Mouse (Mus musculus): ENCODE measurements around the gene Sec63. TPM values are rescaled to one million over a fixed set of nuclear protein-coding genes. Genes with fewer than 3 reads are reported as not detected.

Sec63 gene
- polyA plus RNA-seq, 1 experiment from 2014 or later = 26.1 TPM

- Histone ChIP-seq H3K4me2 (replicated peaks) (peak overlapping the region; percentile 83), H3K9ac (peak overlapping the region; percentile 97), H3K4me3 (peak overlapping the region; percentile 93), H3K4me1 (peaks cover 28% of the 10 kb centered on the region), H3K27ac (peak overlapping the region; percentile 94), H3K27me3 (no peaks in the 10 kb centered on the region), H3K9me3 (no peaks in the 10 kb centered on the region), H3K36me3 (peaks cover 2% of the 10 kb centered on the region; the same call in 1 of the 2 replicates)
- WGBS = under 1% methylated on average over 64 of the region's 66 CpGs
- ATAC-seq (ENCODE audit: low FRiP score, low read depth) = peak; percentile 58
Measured at GRCm38 (mm10) chr10:42761901-42762669, 789 bp downstream of the Sec63 start.

- peak overlapping the region; percentile 94 for H3K27ac ChIP-seq
- H3K4me2 ChIP-seq (replicated peaks) = peak overlapping the region; percentile 83
- no peaks in the 10 kb centered on the region for H3K27me3 ChIP-seq
- no peaks in the 10 kb centered on the region for H3K9me3 ChIP-seq
- no peak for ATAC-seq (ENCODE audit: low FRiP score, low read depth)
- peaks cover 28% of the 10 kb centered on the region for H3K4me1 ChIP-seq
- peaks cover 3% of the 10 kb centered on the region; the same call in 1 of the 2 replicates for H3K36me3 ChIP-seq
- H3K4me3 ChIP-seq = peak overlapping the region; percentile 93
- H3K9ac ChIP-seq = peak overlapping the region; percentile 97
- WGBS = under 1% methylated on average over 6 of the region's 6 CpGs
Measured at GRCm38 (mm10) chr10:42762670-42763058, 1.4 kb downstream of the Sec63 start.

- no peaks in the 10 kb centered on the region for H3K27me3 ChIP-seq
- peak overlapping the region; percentile 83 for H3K4me2 ChIP-seq (replicated peaks)
- peak overlapping the region; percentile 93 for H3K4me3 ChIP-seq
- peak overlapping the region; percentile 97 for H3K9ac ChIP-seq
- H3K27ac ChIP-seq = no peak overlapping the region
- no peaks in the 10 kb centered on the region for H3K9me3 ChIP-seq
- H3K36me3 ChIP-seq = peaks cover 3% of the 10 kb centered on the region; the same call in 1 of the 2 replicates
- peaks cover 28% of the 10 kb centered on the region for H3K4me1 ChIP-seq
- 44% methylated on average over 4 of the region's 4 CpGs for WGBS
- ATAC-seq (ENCODE audit: low FRiP score, low read depth) = no peak
Measured at GRCm38 (mm10) chr10:42763246-42763645, 1.9 kb downstream of the Sec63 start.

- no peak overlapping the region for H3K9ac ChIP-seq
- no peaks in the 10 kb centered on the region for H3K27me3 ChIP-seq
- ATAC-seq (ENCODE audit: low FRiP score, low read depth) = no peak
Measured at GRCm38 (mm10) chr10:42765344-42765743, 4.0 kb downstream of the Sec63 start.

GRCm38 (mm10) chr10:42775450-42775849 is 14.2 kb downstream of the Sec63 start:
- Histone ChIP-seq H3K27me3 (no peaks in the 10 kb centered on the region), H3K4me1 (no peaks in the 10 kb centered on the region), H3K9ac (no peak overlapping the region), H3K4me2 (replicated peaks) (no peak overlapping the region), H3K27ac (no peak overlapping the region), H3K4me3 (no peak overlapping the region), H3K9me3 (no peaks in the 10 kb centered on the region), H3K36me3 (0 out of 2 replicates have a peak, but pooled peaks cover 4% of the 10 kb centered on the region)
- no peak for ATAC-seq (ENCODE audit: low FRiP score, low read depth)
- WGBS = 91% methylated on average over 3 of the region's 3 CpGs

More at GRCm38 (mm10) chr10:42765344-42765743, 4.0 kb downstream of the Sec63 start:
- Histone ChIP-seq H3K9me3 (no peaks in the 10 kb centered on the region), H3K36me3 (peaks cover 3% of the 10 kb centered on the region; the same call in 1 of the 2 replicates), H3K27ac (no peak overlapping the region), H3K4me3 (no peak overlapping the region), H3K4me1 (peaks cover 28% of the 10 kb centered on the region), H3K4me2 (replicated peaks) (no peak overlapping the region)

GRCm38 (mm10) chr10:42780753-42781152 is 19.5 kb downstream of the Sec63 start:
- Histone ChIP-seq H3K4me1 (peaks cover 10% of the 10 kb centered on the region), H3K27ac (no peak overlapping the region), H3K27me3 (no peaks in the 10 kb centered on the region), H3K9ac (no peak overlapping the region), H3K4me3 (no peak overlapping the region), H3K9me3 (no peaks in the 10 kb centered on the region), H3K36me3 (peaks cover 17% of the 10 kb centered on the region), H3K4me2 (replicated peaks) (no peak overlapping the region)
- no peak for ATAC-seq (ENCODE audit: low FRiP score, low read depth)
- 85% methylated on average over 2 of the region's 2 CpGs for WGBS

GRCm38 (mm10) chr10:42781672-42782071 is 20.4 kb downstream of the Sec63 start:
- peaks cover 18% of the 10 kb centered on the region for H3K36me3 ChIP-seq
- H3K27me3 ChIP-seq = no peaks in the 10 kb centered on the region
- no peak overlapping the region for H3K4me3 ChIP-seq
- H3K9ac ChIP-seq = no peak overlapping the region
- H3K4me1 ChIP-seq = peaks cover 10% of the 10 kb centered on the region
- no peak overlapping the region for H3K4me2 ChIP-seq (replicated peaks)
- no peak overlapping the region; the same call in 1 of the 2 replicates for H3K27ac ChIP-seq
- no peaks in the 10 kb centered on the region for H3K9me3 ChIP-seq
- ATAC-seq (ENCODE audit: low FRiP score, low read depth) = no peak
- 43% methylated on average over 3 of the region's 3 CpGs for WGBS

GRCm38 (mm10) chr10:42800922-42801321 is 39.6 kb downstream of the Sec63 start:
- Histone ChIP-seq H3K4me1 (no peaks in the 10 kb centered on the region), H3K9ac (no peak overlapping the region), H3K4me2 (replicated peaks) (no peak overlapping the region), H3K36me3 (peaks cover 57% of the 10 kb centered on the region), H3K4me3 (no peak overlapping the region), H3K27ac (no peak overlapping the region), H3K27me3 (no peaks in the 10 kb centered on the region), H3K9me3 (no peaks in the 10 kb centered on the region)
- ATAC-seq (ENCODE audit: low FRiP score, low read depth) = no peak
- WGBS = 91% methylated on average over 3 of the region's 3 CpGs

GRCm38 (mm10) chr10:42825923-42826322 is 64.6 kb downstream of the Sec63 start:
- H3K9me3 ChIP-seq = no peaks in the 10 kb centered on the region
- peaks cover 67% of the 10 kb centered on the region for H3K36me3 ChIP-seq
- 92% methylated on average over 6 of the region's 6 CpGs for WGBS
- no peak for ATAC-seq (ENCODE audit: low FRiP score, low read depth)
- H3K4me2 ChIP-seq (replicated peaks) = no peak overlapping the region
- no peak overlapping the region for H3K27ac ChIP-seq
- H3K27me3 ChIP-seq = no peaks in the 10 kb centered on the region
- H3K4me3 ChIP-seq = no peak overlapping the region
- H3K4me1 ChIP-seq = no peaks in the 10 kb centered on the region
- H3K9ac ChIP-seq = no peak overlapping the region

- Histone ChIP-seq H3K27ac (no peak overlapping the region), H3K4me2 (replicated peaks) (no peak overlapping the region), H3K36me3 (peaks cover 71% of the 10 kb centered on the region), H3K9ac (no peak overlapping the region), H3K4me1 (no peaks in the 10 kb centered on the region), H3K9me3 (no peaks in the 10 kb centered on the region), H3K27me3 (no peaks in the 10 kb centered on the region), H3K4me3 (no peak overlapping the region)
- 81% methylated on average over 5 of the region's 5 CpGs for WGBS
- no peak for ATAC-seq (ENCODE audit: low FRiP score, low read depth)
Measured at GRCm38 (mm10) chr10:42827155-42827554, 65.9 kb downstream of the Sec63 start.

GRCm38 (mm10) chr10:42830007-42830406 is 68.7 kb downstream of the Sec63 start:
- ATAC-seq (ENCODE audit: low FRiP score, low read depth) = no peak
- no peak overlapping the region for H3K27ac ChIP-seq

GRCm38 (mm10) chr10:42830409-42830808 is 69.1 kb downstream of the Sec63 start:
- Histone ChIP-seq H3K36me3 (peaks cover 75% of the 10 kb centered on the region), H3K27ac (no peak overlapping the region), H3K4me3 (no peak overlapping the region), H3K27me3 (no peaks in the 10 kb centered on the region), H3K4me1 (no peaks in the 10 kb centered on the region), H3K9ac (no peak overlapping the region), H3K4me2 (replicated peaks) (no peak overlapping the region), H3K9me3 (no peaks in the 10 kb centered on the region)
- WGBS = 67% methylated on average over 6 of the region's 6 CpGs
- no peak for ATAC-seq (ENCODE audit: low FRiP score, low read depth)

More at GRCm38 (mm10) chr10:42830007-42830406, 68.7 kb downstream of the Sec63 start:
- Histone ChIP-seq H3K4me2 (replicated peaks) (no peak overlapping the region), H3K9ac (no peak overlapping the region), H3K9me3 (no peaks in the 10 kb centered on the region), H3K27me3 (no peaks in the 10 kb centered on the region), H3K36me3 (peaks cover 76% of the 10 kb centered on the region), H3K4me3 (no peak overlapping the region), H3K4me1 (no peaks in the 10 kb centered on the region)
- WGBS = 83% methylated on average over 2 of the region's 2 CpGs

Data from limb, embryonic 13.5 days (tissue).